Comparison of ENCODE assay signal across 10 mouse cellular contexts in the genomic region with DNA sequence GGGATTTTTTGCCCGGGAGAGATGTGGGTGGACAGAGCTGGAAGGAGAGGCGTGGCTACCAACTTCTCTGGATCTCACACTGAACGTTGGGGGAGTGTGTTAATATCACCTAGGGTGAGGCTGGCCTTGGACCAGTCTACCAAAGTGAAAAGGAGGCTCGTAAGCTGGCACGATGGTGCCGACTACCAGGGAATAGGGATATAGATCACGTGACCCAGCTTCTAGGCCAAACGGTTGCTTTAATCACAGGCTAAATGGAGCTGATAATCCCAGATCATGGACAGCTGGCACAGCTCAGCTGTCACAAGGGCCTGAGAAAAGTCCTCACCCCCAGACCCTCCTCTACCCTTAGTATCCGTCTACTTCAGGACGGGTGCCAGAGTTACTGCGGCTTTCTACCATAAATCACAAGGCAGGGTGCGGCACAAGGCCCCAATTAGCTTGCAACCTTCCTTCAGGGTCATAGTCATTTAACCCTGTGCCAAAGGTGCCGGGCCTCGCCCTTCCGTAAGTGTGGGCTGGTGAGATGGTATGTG. TPM values are rescaled to one million over a fixed set of nuclear protein-coding genes. Genes with fewer than 3 reads are reported as not detected.
DNase-seq lines count a peak whose midpoint lies in the region; ATAC-seq and TF ChIP-seq lines count a peak whose summit lies in the region.
"Had no signal": no experiment of that assay in that cellular context is flagged by ENCODE, and none has a peak within 500 bp of the region (broad histone marks: within the 10 kb centered on the region; RNA-seq: fewer than 3 reads in every experiment).

No protein-coding gene starts in this region.

- no peaks in the 10 kb centered on the region for H3K27me3 ChIP-seq in midbrain, postnatal 0 days (ENCODE audit: insufficient read depth, low read length)
- no peaks in the 10 kb centered on the region for H3K27me3 ChIP-seq in midbrain, embryonic 10.5 days (ENCODE audit: low read depth, poor library complexity, severe bottlenecking)
- H3K27me3 ChIP-seq in intestine, embryonic 16.5 days (replicated peaks; ENCODE audit: control insufficient read depth, insufficient read depth, low read length) = no peaks in the 10 kb centered on the region
- H3K27me3 ChIP-seq in stomach, postnatal 0 days (ENCODE audit: control insufficient read depth, insufficient read depth, low read length) = no peaks in the 10 kb centered on the region
- H3K27me3 ChIP-seq in forebrain, embryonic 12.5 days = no peaks in the 10 kb centered on the region; the same call in 1 of the 2 replicates
- H3K27me3 ChIP-seq: embryonic facial prominence, embryonic 13.5 days had no signal

- no peaks in the 10 kb centered on the region for H3K36me3 ChIP-seq in midbrain, postnatal 0 days (ENCODE audit: insufficient read depth, low read length)
- no peaks in the 10 kb centered on the region for H3K36me3 ChIP-seq in midbrain, embryonic 10.5 days
- H3K36me3 ChIP-seq in intestine, embryonic 16.5 days (ENCODE audit: control insufficient read depth, insufficient read depth, low read length) = no peaks in the 10 kb centered on the region
- H3K36me3 ChIP-seq in stomach, postnatal 0 days (ENCODE audit: control insufficient read depth, insufficient read depth, low read length) = no peaks in the 10 kb centered on the region
- no peaks in the 10 kb centered on the region for H3K36me3 ChIP-seq in forebrain, embryonic 12.5 days (replicated peaks)
- H3K36me3 ChIP-seq: embryonic facial prominence, embryonic 13.5 days had no signal

- no peak for TF ChIP-seq EP300 in stomach, postnatal 0 days (optimal IDR thresholded peaks at IDR 0.05)

- H3K4me2 ChIP-seq in midbrain, postnatal 0 days (ENCODE audit: low read depth, low read length, poor library complexity, severe bottlenecking) = no peak overlapping the region
- H3K4me2 ChIP-seq in intestine, embryonic 16.5 days (ENCODE audit: low read depth, low read length) = no peak overlapping the region
- no peak overlapping the region for H3K4me2 ChIP-seq in stomach, postnatal 0 days (replicated peaks; ENCODE audit: low read depth)
- no peak overlapping the region for H3K4me2 ChIP-seq in forebrain, embryonic 12.5 days
- H3K4me2 ChIP-seq: embryonic facial prominence, embryonic 13.5 days had no signal

- no peaks in the 10 kb centered on the region for H3K4me1 ChIP-seq in midbrain, postnatal 0 days (ENCODE audit: insufficient read depth, low read length)
- H3K4me1 ChIP-seq in midbrain, embryonic 10.5 days = no peaks in the 10 kb centered on the region
- peaks cover 4% of the 10 kb centered on the region; the same call in 1 of the 2 replicates for H3K4me1 ChIP-seq in intestine, embryonic 16.5 days (ENCODE audit: control insufficient read depth, insufficient read depth, low read length)
- H3K4me1 ChIP-seq in stomach, postnatal 0 days (replicated peaks; ENCODE audit: control insufficient read depth, insufficient read depth) = no peaks in the 10 kb centered on the region
- no peaks in the 10 kb centered on the region for H3K4me1 ChIP-seq in forebrain, embryonic 12.5 days
- H3K4me1 ChIP-seq: embryonic facial prominence, embryonic 13.5 days had no signal

- no peak overlapping the region for H3K4me3 ChIP-seq in midbrain, postnatal 0 days (ENCODE audit: low read depth, low read length)
- H3K4me3 ChIP-seq in midbrain, embryonic 10.5 days = no peak overlapping the region
- H3K4me3 ChIP-seq in intestine, embryonic 16.5 days (ENCODE audit: low read length) = no peak overlapping the region
- H3K4me3 ChIP-seq in stomach, postnatal 0 days (ENCODE audit: low read depth, low read length) = no peak overlapping the region
- H3K4me3 ChIP-seq in forebrain, embryonic 12.5 days (replicated peaks) = no peak overlapping the region
- H3K4me3 ChIP-seq: embryonic facial prominence, embryonic 13.5 days had no signal

- TF ChIP-seq CTCF in midbrain, postnatal 0 days (IDR thresholded peaks at IDR 0.05) = no peak
- TF ChIP-seq CTCF in stomach, postnatal 0 days (IDR thresholded peaks at IDR 0.05; ENCODE audit: low read depth) = no peak

- DNase-seq in midbrain, postnatal 0 days (ENCODE audit: low spot score) = peak; percentile 28
- no peak for DNase-seq in midbrain, embryonic 10.5 days (ENCODE audit: low spot score)
- peak; percentile 45 to 61 for DNase-seq in kidney, postnatal 4 days
- DNase-seq in stomach, postnatal 0 days (ENCODE audit: low spot score) = no peak
- DNase-seq: thymus, postnatal 36 days had no signal

- no peaks in the 10 kb centered on the region for H3K9me3 ChIP-seq in midbrain, postnatal 0 days (ENCODE audit: low read length)
- H3K9me3 ChIP-seq in midbrain, embryonic 10.5 days (replicated peaks) = peaks cover 2% of the 10 kb centered on the region; the same call in 1 of the 2 replicates
- H3K9me3 ChIP-seq in intestine, embryonic 16.5 days (ENCODE audit: control insufficient read depth, low read length) = no peaks in the 10 kb centered on the region
- no peaks in the 10 kb centered on the region for H3K9me3 ChIP-seq in stomach, postnatal 0 days (ENCODE audit: control insufficient read depth, low read length)
- peaks cover 3% of the 10 kb centered on the region; the same call in 1 of the 2 replicates for H3K9me3 ChIP-seq in forebrain, embryonic 12.5 days
- H3K9me3 ChIP-seq: embryonic facial prominence, embryonic 13.5 days had no signal

- H3K9ac ChIP-seq in midbrain, postnatal 0 days (replicated peaks; ENCODE audit: low read length, poor library complexity, severe bottlenecking) = no peak overlapping the region
- no peak overlapping the region for H3K9ac ChIP-seq in intestine, embryonic 16.5 days (ENCODE audit: low read depth, low read length)
- no peak overlapping the region for H3K9ac ChIP-seq in stomach, postnatal 0 days (ENCODE audit: low read length)
- no peak overlapping the region for H3K9ac ChIP-seq in forebrain, embryonic 12.5 days
- H3K9ac ChIP-seq: embryonic facial prominence, embryonic 13.5 days had no signal

- no peak for ATAC-seq in midbrain, postnatal 0 days (ENCODE audit: low FRiP score)
- ATAC-seq in intestine, embryonic 16.5 days = peak; percentile 75
- 0 out of 2 replicates have a peak, but pooled peaks have one; percentile 13 for ATAC-seq in stomach, postnatal 0 days (ENCODE audit: low FRiP score, low TSS enrichment)
- ATAC-seq in forebrain, embryonic 12.5 days (ENCODE audit: low FRiP score) = no peak
- no peak for ATAC-seq in erythroblast, adult 5-6 weeks (replicated peaks; ENCODE audit: low FRiP score, poor library complexity, severe bottlenecking)

- no peak overlapping the region for H3K27ac ChIP-seq in midbrain, postnatal 0 days (ENCODE audit: low read depth, low read length)
- no peak overlapping the region for H3K27ac ChIP-seq in midbrain, embryonic 10.5 days (replicated peaks)
- H3K27ac ChIP-seq in intestine, embryonic 16.5 days (ENCODE audit: low read length) = 0 out of 2 replicates have a peak overlapping the region, but pooled peaks have one; percentile 4
- H3K27ac ChIP-seq in stomach, postnatal 0 days (replicated peaks) = no peak overlapping the region
- H3K27ac ChIP-seq in forebrain, embryonic 12.5 days = no peak overlapping the region
- H3K27ac ChIP-seq: embryonic facial prominence, embryonic 13.5 days; macrophage had no signal

- WGBS in midbrain, postnatal 0 days = 83% methylated on average over 15 of the region's 15 CpGs
- 87% methylated on average over 15 of the region's 15 CpGs for WGBS in midbrain, embryonic 10.5 days
- WGBS in intestine, embryonic 16.5 days = 44% methylated on average over 15 of the region's 15 CpGs
- WGBS in stomach, postnatal 0 days = 51% methylated on average over 15 of the region's 15 CpGs
- WGBS in forebrain, embryonic 12.5 days = 85% methylated on average over 15 of the region's 15 CpGs

RNA-seq across cellular contexts. Expression of a gene that starts 51.1 kb away (rescaled TPM):
- 133 and 163 TPM in 2 replicates for total RNA-seq in midbrain, postnatal 0 days (2014; rRNA removed)
- polyA plus RNA-seq in midbrain, postnatal 0 days (2015; fragmentation: Nextera tagmentation; extraction: Ambion mirVana) = 133 and 134 TPM in 2 replicates
- polyA plus RNA-seq in midbrain, embryonic 10.5 days (2016; fragmentation: Nextera tagmentation; extraction: Ambion mirVana) = 79.2 and 92.9 TPM in 2 replicates
- 41.4 and 43.0 TPM in 2 replicates for polyA plus RNA-seq in intestine, embryonic 16.5 days (2015; fragmentation: Nextera tagmentation; extraction: Ambion mirVana)
- polyA plus RNA-seq in stomach, postnatal 0 days (2015; fragmentation: Nextera tagmentation; extraction: Ambion mirVana) = 42.2 and 47.1 TPM in 2 replicates
- polyA plus RNA-seq in forebrain, embryonic 12.5 days (2016; fragmentation: Nextera tagmentation; extraction: Ambion mirVana) = 96.5 and 99.3 TPM in 2 replicates
- 2.3 and 8.3 TPM in 2 replicates for total RNA-seq in erythroblast, adult 5-6 weeks (2015; ENCODE audit: low replicate concordance)
- 2.0 and 3.1 TPM in 2 replicates for total RNA-seq in erythroblast, adult 5-6 weeks (2017; ENCODE audit: low replicate concordance)

Comparison
In these comparisons a context has a peak if more than half of its experiments do, and no peak if none do; other contexts are left out.
1. DNase-seq: peak in midbrain, postnatal 0 days (single experiment) and kidney, postnatal 4 days (2 of 2); none in midbrain, embryonic 10.5 days (single experiment) and stomach, postnatal 0 days (single experiment).
2. ATAC-seq: peak in intestine, embryonic 16.5 days (single experiment) and stomach, postnatal 0 days (single experiment); none in midbrain, postnatal 0 days (single experiment), forebrain, embryonic 12.5 days (single experiment) and erythroblast, adult 5-6 weeks (single experiment).